Mouse (Mus musculus): ENCODE measurements at regions not wholly inside any gene's neighbourhood (a gene's known extent, or its start where the extent isn't known, plus 50 kb on each side); places are given as distances from the start of the nearest gene placed in this dataset.

- no peaks in the 10 kb centered on the region for H3K9me3 ChIP-seq
- 91% methylated on average over 11 of the region's 11 CpGs for WGBS
Observed at GRCm38 (mm10) chr14:46077406-46078131, 301.6 kb upstream of the Gm15217 start.

GRCm38 (mm10) chr14:46082646-46083045 lies 296.6 kb upstream of the Gm15217 start:
- WGBS = 91% methylated on average over 5 of the region's 5 CpGs
- DNase-seq (ENCODE audit: low spot score) = no peak

More at GRCm38 (mm10) chr14:46077406-46078131, 301.6 kb upstream of the Gm15217 start:
- Histone ChIP-seq H3K36me3 (no peaks in the 10 kb centered on the region), H3K4me3 (no peak overlapping the region), H3K27me3 (ENCODE audit: insufficient read depth, poor library complexity, severe bottlenecking) (no peaks in the 10 kb centered on the region), H3K27ac (no peak overlapping the region), H3K4me1 (replicated peaks) (no peaks in the 10 kb centered on the region)
- DNase-seq (ENCODE audit: low spot score) = no peak

GRCm38 (mm10) chr14:46088968-46089691 lies 290.1 kb upstream of the Gm15217 start:
- 88% methylated on average over 12 of the region's 12 CpGs for WGBS
- H3K27me3 ChIP-seq (ENCODE audit: insufficient read depth, poor library complexity, severe bottlenecking) = no peaks in the 10 kb centered on the region
- no peak for DNase-seq (ENCODE audit: low spot score)

More at GRCm38 (mm10) chr14:46082646-46083045, 296.6 kb upstream of the Gm15217 start:
- no peaks in the 10 kb centered on the region for H3K36me3 ChIP-seq
- H3K9me3 ChIP-seq = no peaks in the 10 kb centered on the region
- H3K4me1 ChIP-seq (replicated peaks) = 0 out of 2 replicates have a peak, but pooled peaks cover 6% of the 10 kb centered on the region
- no peak overlapping the region for H3K4me3 ChIP-seq
- H3K27ac ChIP-seq = no peak overlapping the region
- no peaks in the 10 kb centered on the region for H3K27me3 ChIP-seq (ENCODE audit: insufficient read depth, poor library complexity, severe bottlenecking)

GRCm38 (mm10) chr14:46115950-46116349 lies 263.3 kb upstream of the Gm15217 start:
- no peaks in the 10 kb centered on the region for H3K36me3 ChIP-seq
- no peak overlapping the region for H3K4me3 ChIP-seq
- H3K27me3 ChIP-seq (ENCODE audit: insufficient read depth, poor library complexity, severe bottlenecking) = no peaks in the 10 kb centered on the region
- H3K27ac ChIP-seq = no peak overlapping the region
- no peaks in the 10 kb centered on the region for H3K9me3 ChIP-seq
- no peaks in the 10 kb centered on the region for H3K4me1 ChIP-seq (replicated peaks)
- DNase-seq (ENCODE audit: low spot score) = no peak
- WGBS = 90% methylated on average over 3 of the region's 3 CpGs

More at GRCm38 (mm10) chr14:46088968-46089691, 290.1 kb upstream of the Gm15217 start:
- no peaks in the 10 kb centered on the region for H3K36me3 ChIP-seq
- no peak overlapping the region for H3K27ac ChIP-seq
- 0 out of 2 replicates have a peak, but pooled peaks cover 6% of the 10 kb centered on the region for H3K4me1 ChIP-seq (replicated peaks)
- no peaks in the 10 kb centered on the region for H3K9me3 ChIP-seq
- H3K4me3 ChIP-seq = no peak overlapping the region

- H3K27me3 ChIP-seq (ENCODE audit: insufficient read depth, poor library complexity, severe bottlenecking) = no peaks in the 10 kb centered on the region
- no peak for DNase-seq (ENCODE audit: low spot score)
- no peaks in the 10 kb centered on the region for H3K36me3 ChIP-seq
- no peak overlapping the region for H3K27ac ChIP-seq
- H3K4me3 ChIP-seq = no peak overlapping the region
- H3K4me1 ChIP-seq (replicated peaks) = no peaks in the 10 kb centered on the region
- H3K9me3 ChIP-seq = no peaks in the 10 kb centered on the region
- WGBS = 73% methylated on average over 1 of the region's 1 CpGs
Observed at GRCm38 (mm10) chr14:46126541-46126940, 252.7 kb upstream of the Gm15217 start.

- Histone ChIP-seq H3K4me1 (replicated peaks) (no peaks in the 10 kb centered on the region), H3K4me3 (no peak overlapping the region), H3K27me3 (ENCODE audit: insufficient read depth, poor library complexity, severe bottlenecking) (no peaks in the 10 kb centered on the region), H3K9me3 (no peaks in the 10 kb centered on the region), H3K27ac (no peak overlapping the region), H3K36me3 (no peaks in the 10 kb centered on the region)
- no peak for DNase-seq (ENCODE audit: low spot score)
- WGBS = 86% methylated on average over 3 of the region's 3 CpGs
Observed at GRCm38 (mm10) chr14:46129762-46130161, 249.5 kb upstream of the Gm15217 start.

GRCm38 (mm10) chr14:46144175-46144574 lies 235.0 kb upstream of the Gm15217 start:
- no peak for DNase-seq (ENCODE audit: low spot score)
- Histone ChIP-seq H3K27ac (no peak overlapping the region), H3K36me3 (no peaks in the 10 kb centered on the region), H3K9me3 (no peaks in the 10 kb centered on the region; the same call in 1 of the 2 replicates), H3K4me3 (no peak overlapping the region), H3K27me3 (ENCODE audit: insufficient read depth, poor library complexity, severe bottlenecking) (no peaks in the 10 kb centered on the region), H3K4me1 (replicated peaks) (peaks cover 12% of the 10 kb centered on the region)
- WGBS = 70% methylated on average over 4 of the region's 4 CpGs

GRCm38 (mm10) chr14:46144707-46145106 lies 234.5 kb upstream of the Gm15217 start:
- Histone ChIP-seq H3K36me3 (no peaks in the 10 kb centered on the region), H3K4me3 (no peak overlapping the region), H3K27me3 (ENCODE audit: insufficient read depth, poor library complexity, severe bottlenecking) (no peaks in the 10 kb centered on the region), H3K27ac (no peak overlapping the region), H3K4me1 (replicated peaks) (peaks cover 12% of the 10 kb centered on the region), H3K9me3 (no peaks in the 10 kb centered on the region; the same call in 1 of the 2 replicates)
- WGBS = 44% methylated on average over 6 of the region's 6 CpGs
- DNase-seq (ENCODE audit: low spot score) = no peak

- Histone ChIP-seq H3K27me3 (ENCODE audit: insufficient read depth, poor library complexity, severe bottlenecking) (no peaks in the 10 kb centered on the region), H3K4me1 (replicated peaks) (peaks cover 12% of the 10 kb centered on the region), H3K4me3 (no peak overlapping the region), H3K36me3 (no peaks in the 10 kb centered on the region), H3K27ac (no peak overlapping the region), H3K9me3 (no peaks in the 10 kb centered on the region)
- DNase-seq (ENCODE audit: low spot score) = no peak
- WGBS = 55% methylated on average over 7 of the region's 7 CpGs
Observed at GRCm38 (mm10) chr14:46145584-46145983, 233.6 kb upstream of the Gm15217 start.

- no peaks in the 10 kb centered on the region for H3K36me3 ChIP-seq
- H3K9me3 ChIP-seq = no peaks in the 10 kb centered on the region
- 85% methylated on average over 6 of the region's 6 CpGs for WGBS
- DNase-seq (ENCODE audit: low spot score) = no peak
- no peak overlapping the region for H3K4me3 ChIP-seq
- no peaks in the 10 kb centered on the region for H3K27me3 ChIP-seq (ENCODE audit: insufficient read depth, poor library complexity, severe bottlenecking)
- peaks cover 12% of the 10 kb centered on the region for H3K4me1 ChIP-seq (replicated peaks)
- H3K27ac ChIP-seq = no peak overlapping the region
Observed at GRCm38 (mm10) chr14:46149073-46149661, 230.0 kb upstream of the Gm15217 start.

- no peak overlapping the region for H3K4me3 ChIP-seq
- no peaks in the 10 kb centered on the region for H3K9me3 ChIP-seq
- H3K27me3 ChIP-seq (ENCODE audit: insufficient read depth, poor library complexity, severe bottlenecking) = no peaks in the 10 kb centered on the region
- no peak overlapping the region for H3K27ac ChIP-seq
- WGBS = 73% methylated on average over 2 of the region's 2 CpGs
- H3K36me3 ChIP-seq = no peaks in the 10 kb centered on the region
- DNase-seq (ENCODE audit: low spot score) = no peak
- H3K4me1 ChIP-seq (replicated peaks) = no peaks in the 10 kb centered on the region
Observed at GRCm38 (mm10) chr14:46158741-46159140, 220.5 kb upstream of the Gm15217 start.

- Histone ChIP-seq H3K27ac (no peak overlapping the region), H3K9me3 (no peaks in the 10 kb centered on the region), H3K4me3 (no peak overlapping the region), H3K27me3 (ENCODE audit: insufficient read depth, poor library complexity, severe bottlenecking) (peaks cover 43% of the 10 kb centered on the region), H3K36me3 (no peaks in the 10 kb centered on the region), H3K4me1 (replicated peaks) (peaks cover 7% of the 10 kb centered on the region; the same call in 1 of the 2 replicates)
- WGBS = 65% methylated on average over 9 of the region's 9 CpGs
- DNase-seq (ENCODE audit: low spot score) = no peak
Observed at GRCm38 (mm10) chr14:46172181-46172874, 206.9 kb upstream of the Gm15217 start.

Measured in hindbrain, embryonic 10.5 days (tissue).